Mouse (Mus musculus) neural tube, embryonic 14.5 days (tissue): ENCODE data around the gene Pkn3. TPM values are rescaled to one million over a fixed set of nuclear protein-coding genes. Genes with fewer than 3 reads are reported as not detected.
"Not testable (repeated sequence)": the region's sequence is repeated elsewhere in the genome, so short reads cannot be mapped to it uniquely, and the experiment has no call there.

ENCODE experiments used
- ATAC-seq: fragments of 200-750 bp; cut with Nextera tagmentation; 2 replicates; pipeline ENCODE4 v1.8.0; 2017; ENCODE audit warnings: low read depth, mild to moderate bottlenecking, moderate TSS enrichment, moderate library complexity
- H3K27ac ChIP-seq: fragments of 300-500 bp; sonication (generic); 2 replicates; pipeline ENCODE4 v1.5.1; 2014; ENCODE audit warnings: low read depth, mild to moderate bottlenecking, control low read depth, low read length, moderate library complexity, mixed read lengths
- H3K27me3 ChIP-seq: fragments of 300-500 bp; sonication (generic); 2 replicates; pipeline ENCODE4 v1.6.1; 2014; ENCODE audit warnings: low read length; ENCODE audit not compliant: control insufficient read depth, insufficient read depth
- H3K36me3 ChIP-seq: fragments of 300-500 bp; sonication (generic); 2 replicates; pipeline ENCODE4 v1.6.1; 2014; ENCODE audit warnings: low read length, mixed read lengths; ENCODE audit not compliant: control insufficient read depth, insufficient read depth
- H3K4me1 ChIP-seq: fragments of 300-500 bp; sonication (generic); 2 replicates; pipeline ENCODE4 v1.6.1; 2014; ENCODE audit warnings: low read length; ENCODE audit not compliant: control insufficient read depth, insufficient read depth
- H3K4me2 ChIP-seq: fragments of 300-500 bp; sonication (generic); 2 replicates; pipeline ENCODE4 v1.6.1; 2014; ENCODE audit warnings: mild to moderate bottlenecking, low read depth, low read length, control low read depth
- H3K4me3 ChIP-seq: fragments of 300-500 bp; sonication (generic); 2 replicates; pipeline ENCODE4 v1.5.1; 2014; ENCODE audit warnings: low read depth, low read length, control low read depth, mixed read lengths
- H3K9ac ChIP-seq: fragments of 300-500 bp; sonication (generic); replicated peaks from 2 replicates; pipeline ENCODE4 v1.6.1; 2014; ENCODE audit warnings: low read depth, mild to moderate bottlenecking, control low read depth, low read length, mixed read lengths
- H3K9me3 ChIP-seq: fragments of 300-500 bp; sonication (generic); 2 replicates; pipeline ENCODE4 v1.6.1; 2016; ENCODE audit warnings: low read length; ENCODE audit not compliant: control insufficient read depth
- WGBS: fragments of 180-500 bp; shearing (Covaris S2); extraction: QIAGEN DNeasy Blood & Tissue Kit; methylation state at CpG from one replicate; pipeline ENCODE4 v1.1.7; 2014; 5-methylcytosine and 5-hydroxymethylcytosine counted together
- polyA plus RNA-seq: library from polyadenylated mRNA; unstranded; fragments of >200 nt; fragmentation: Nextera tagmentation; extraction: Ambion mirVana; gene quantifications from 2 replicates; pipeline ENCODE4 v1.2.1, GENCODE M21; 2014

The Pkn3 gene
- polyA plus RNA-seq, 1 experiment from 2014 or later = 0.70 TPM

GRCm38 (mm10) chr2:30048101-30048501, 29.4 kb upstream of the Pkn3 start:
- Histone ChIP-seq H3K36me3 (no peaks in the 10 kb centered on the region), H3K4me1 (no peaks in the 10 kb centered on the region), H3K9ac (peak overlapping the region; percentile 57), H3K27ac (no peak overlapping the region; the same call in 1 of the 2 replicates), H3K9me3 (no peaks in the 10 kb centered on the region), H3K4me2 (peak overlapping the region; percentile 55), H3K27me3 (no peaks in the 10 kb centered on the region), H3K4me3 (peak overlapping the region; percentile 60)
- no peak for ATAC-seq
- WGBS = 54% methylated on average over 11 of the region's 11 CpGs

GRCm38 (mm10) chr2:30048699-30049388, 28.6 kb upstream of the Pkn3 start, which contains the start of gene Wdr34:
Wdr34 (minus strand) TSS chr2:30048881.
- Histone ChIP-seq H3K9me3 (no peaks in the 10 kb centered on the region), H3K9ac (peak within 1 kb of the TSS; percentile 57), H3K27me3 (no peaks in the 10 kb centered on the region), H3K4me2 (peak within 1 kb of the TSS; percentile 55), H3K4me3 (peak within 1 kb of the TSS; percentile 60), H3K36me3 (no peaks in the 10 kb centered on the region), H3K4me1 (no peaks in the 10 kb centered on the region), H3K27ac (peak within 1 kb of the TSS; percentile 92)
- WGBS = under 1% methylated on average over 48 of the region's 54 CpGs
- peak; percentile 95 for ATAC-seq

- H3K27me3 ChIP-seq = no peaks in the 10 kb centered on the region
- no peak overlapping the region for H3K4me2 ChIP-seq
- H3K9me3 ChIP-seq = no peaks in the 10 kb centered on the region
- no peak overlapping the region; the same call in 1 of the 2 replicates for H3K4me3 ChIP-seq
- H3K27ac ChIP-seq = no peak overlapping the region
- no peak overlapping the region for H3K9ac ChIP-seq
- H3K4me1 ChIP-seq = no peaks in the 10 kb centered on the region
- 96% methylated on average over 3 of the region's 3 CpGs for WGBS
- H3K36me3 ChIP-seq = no peaks in the 10 kb centered on the region
- no peak for ATAC-seq
These were observed 27.7 kb upstream of the Pkn3 start for GRCm38 (mm10) chr2:30049831-30050230.

DNA sequence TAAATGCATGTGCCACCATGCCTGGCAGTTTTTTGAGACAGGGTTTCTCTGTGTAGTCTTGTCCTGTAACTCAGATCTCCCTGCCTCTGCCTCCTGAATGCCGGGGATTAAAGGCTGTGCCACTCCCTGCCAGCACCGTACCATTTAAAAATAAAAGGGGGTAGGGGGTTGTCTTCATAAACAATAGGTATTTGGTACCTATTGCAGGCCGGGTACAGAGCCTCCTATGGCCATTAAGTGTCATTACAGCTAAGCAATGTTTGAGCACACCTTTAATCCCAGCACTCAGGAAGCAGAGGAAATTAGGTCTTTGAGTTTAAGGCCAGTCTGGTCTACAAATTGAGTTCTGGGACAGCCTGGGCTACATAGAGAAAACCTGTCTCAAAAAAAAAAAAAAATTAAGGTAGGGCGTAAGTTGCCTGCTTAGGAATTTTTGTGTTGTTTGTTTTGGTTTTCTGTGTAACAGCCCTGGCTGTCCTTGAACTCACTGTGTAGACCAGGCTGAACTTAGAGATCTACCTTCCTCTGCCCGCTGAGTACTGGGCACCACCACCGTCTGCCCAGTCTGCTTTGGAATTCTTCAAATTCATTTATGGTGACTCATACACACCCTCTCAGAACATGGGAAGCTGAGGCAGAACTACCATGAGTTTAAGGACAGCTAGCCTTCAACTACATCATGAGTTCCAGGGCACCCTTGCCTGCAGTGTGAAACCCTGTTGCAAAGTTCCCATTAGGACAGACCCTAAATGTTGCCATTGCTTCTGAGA, 25.3 kb upstream of the Pkn3 start:
- WGBS = 49% methylated on average over 6 of the region's 6 CpGs
- H3K4me2 ChIP-seq = no peak overlapping the region
- no peak overlapping the region for H3K9ac ChIP-seq
- H3K36me3 ChIP-seq = no peaks in the 10 kb centered on the region
- no peaks in the 10 kb centered on the region for H3K27me3 ChIP-seq
- H3K4me3 ChIP-seq = no peak overlapping the region
- no peaks in the 10 kb centered on the region for H3K4me1 ChIP-seq
- H3K9me3 ChIP-seq = no peaks in the 10 kb centered on the region
- no peak for ATAC-seq
- H3K27ac ChIP-seq = no peak overlapping the region

DNA sequence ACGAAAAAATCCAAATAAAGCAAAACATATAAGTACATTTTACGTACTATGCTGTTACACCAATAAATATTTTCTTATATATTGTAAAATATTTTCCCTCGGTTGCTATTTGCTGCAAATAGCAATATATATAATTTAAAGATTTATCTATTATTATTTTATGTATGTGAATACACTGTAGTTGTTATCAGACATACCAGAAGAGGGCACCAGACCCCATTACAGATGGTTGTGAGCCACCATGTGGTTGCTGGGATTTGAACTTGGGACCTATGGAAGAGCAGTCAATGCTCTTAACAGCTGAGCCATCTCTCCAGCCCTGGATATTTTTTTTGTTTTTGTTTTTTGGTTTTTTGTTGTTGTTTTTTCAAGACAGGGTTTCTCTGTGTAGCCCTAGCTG, 22.2 kb upstream of the Pkn3 start:
- not testable (repeated sequence) for H3K4me2 ChIP-seq, H3K4me1 ChIP-seq, H3K4me3 ChIP-seq, H3K36me3 ChIP-seq, H3K9ac ChIP-seq, H3K27ac ChIP-seq, H3K27me3 ChIP-seq, ATAC-seq, H3K9me3 ChIP-seq
- 91% methylated on average over 3 of the region's 3 CpGs for WGBS

- H3K27me3 ChIP-seq = no peaks in the 10 kb centered on the region
- no peak overlapping the region for H3K9ac ChIP-seq
- 88% methylated on average over 3 of the region's 3 CpGs for WGBS
- ATAC-seq = no peak
- no peak overlapping the region for H3K27ac ChIP-seq
- H3K4me2 ChIP-seq = no peak overlapping the region
- no peaks in the 10 kb centered on the region for H3K9me3 ChIP-seq
- peaks cover 3% of the 10 kb centered on the region; the same call in 1 of the 2 replicates for H3K4me1 ChIP-seq
- H3K4me3 ChIP-seq = no peak overlapping the region
- no peaks in the 10 kb centered on the region for H3K36me3 ChIP-seq
These were observed 20.7 kb upstream of the Pkn3 start for GRCm38 (mm10) chr2:30056736-30057135.

DNA sequence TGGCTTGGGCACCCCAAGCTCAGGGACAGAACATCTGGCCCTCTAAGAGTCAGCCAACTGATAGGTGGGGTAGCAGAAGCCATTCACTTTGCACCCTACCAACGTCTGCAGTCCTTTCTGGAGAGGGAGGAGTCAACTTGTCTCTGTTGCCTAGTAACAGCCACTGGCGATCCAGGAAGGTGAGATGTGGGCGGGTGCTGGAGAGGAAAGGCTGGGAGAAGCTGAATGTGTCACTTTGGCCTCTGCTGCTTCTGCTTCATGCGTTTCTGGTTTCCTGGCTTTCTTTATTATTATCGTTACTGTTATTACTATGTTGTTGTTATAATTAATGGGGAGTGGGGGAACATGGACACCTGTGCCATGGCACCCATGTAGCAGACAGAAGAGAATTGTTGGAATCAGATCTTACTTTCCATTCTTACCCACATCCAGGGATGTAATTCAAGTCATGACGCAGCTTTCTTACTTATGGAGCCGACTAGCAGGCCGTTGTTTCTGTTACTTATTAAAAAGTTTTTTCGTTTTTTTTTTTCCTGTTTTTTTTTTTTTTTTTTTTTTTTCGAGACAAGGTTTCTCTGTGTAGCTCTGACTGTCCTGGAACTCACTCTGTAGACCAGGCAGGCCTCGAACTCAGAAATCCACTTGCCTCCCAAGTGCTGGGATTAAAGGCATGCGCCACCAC, 20.1 kb upstream of the Pkn3 start, which contains the start of gene Set:
Set (plus strand) TSS at position 156 of the 682 bp plus-strand sequence.
- Histone ChIP-seq H3K9ac (no peak within 1 kb of the TSS), H3K27me3 (no peaks in the 10 kb centered on the region), H3K36me3 (no peaks in the 10 kb centered on the region), H3K4me2 (no peak within 1 kb of the TSS), H3K4me3 (no peak within 1 kb of the TSS), H3K27ac (no peak within 1 kb of the TSS), H3K9me3 (no peaks in the 10 kb centered on the region), H3K4me1 (peaks cover 4% of the 10 kb centered on the region; the same call in 1 of the 2 replicates)
- 52% methylated on average over 12 of the region's 12 CpGs for WGBS
- ATAC-seq = no peak

DNA sequence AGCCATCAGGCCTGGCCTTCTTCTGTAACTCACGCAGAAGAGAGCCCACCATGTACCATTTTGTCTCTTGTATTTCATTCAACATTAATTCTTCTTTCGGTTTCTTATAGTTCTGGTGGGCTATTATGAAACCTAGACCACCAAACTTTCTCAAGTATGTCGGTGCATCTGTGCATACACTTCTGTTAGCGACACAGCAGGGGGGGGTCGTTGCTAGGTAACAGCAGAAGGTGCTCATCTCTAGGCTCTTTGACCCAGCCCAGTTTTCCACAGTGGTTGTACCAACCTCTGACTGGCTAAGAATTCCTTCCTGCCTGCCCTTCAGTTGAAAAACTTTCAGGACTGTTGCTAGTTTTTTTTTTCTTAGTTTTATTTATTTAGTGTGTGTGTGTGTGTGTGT, 19.1 kb upstream of the Pkn3 start:
- H3K27ac ChIP-seq = no peak overlapping the region
- ATAC-seq = no peak
- no peak overlapping the region for H3K4me2 ChIP-seq
- no peaks in the 10 kb centered on the region for H3K9me3 ChIP-seq
- H3K4me3 ChIP-seq = no peak overlapping the region
- H3K27me3 ChIP-seq = no peaks in the 10 kb centered on the region
- peaks cover 7% of the 10 kb centered on the region; the same call in 1 of the 2 replicates for H3K4me1 ChIP-seq
- no peaks in the 10 kb centered on the region for H3K36me3 ChIP-seq
- WGBS = 31% methylated on average over 5 of the region's 5 CpGs
- H3K9ac ChIP-seq = no peak overlapping the region
